Mouse (Mus musculus): ENCODE data around the gene Macf1. TPM values are rescaled to one million over a fixed set of nuclear protein-coding genes. Genes with fewer than 3 reads are reported as not detected.

The Macf1 gene
- polyA plus RNA-seq, 1 experiment = 60.4 TPM

DNA sequence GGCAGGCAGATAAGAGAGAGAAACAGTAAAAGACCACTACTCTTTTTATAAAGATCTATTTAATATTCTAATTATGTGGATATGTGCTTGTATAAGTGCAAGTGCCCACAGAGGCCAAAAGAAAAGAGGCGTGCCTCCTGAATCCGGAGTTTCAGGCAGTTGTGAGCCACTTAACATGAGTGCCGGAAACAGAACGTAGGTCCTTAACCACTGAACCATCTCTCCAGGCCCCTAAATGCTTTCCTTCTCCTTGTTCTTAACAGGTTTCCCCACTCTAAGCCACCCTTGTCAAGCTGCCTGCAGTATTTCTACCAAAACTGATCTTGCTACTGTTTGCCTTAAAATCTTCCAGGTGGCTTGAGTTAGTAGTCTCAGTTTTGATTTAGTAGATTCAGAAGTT lies 123.3 kb downstream of the Macf1 start:
- TF ChIP-seq MYOD1 (IDR thresholded peaks at IDR 0.05; ENCODE audit: control insufficient read depth, insufficient read length, low read depth) (no peak), CTCF (IDR thresholded peaks at IDR 0.05; ENCODE audit: control insufficient read depth, insufficient read depth, insufficient read length) (no peak), CEBPB (IDR thresholded peaks at IDR 0.05; ENCODE audit: low read depth) (no peak), MYOG (IDR thresholded peaks at IDR 0.05; ENCODE audit: control insufficient read depth, extremely low read depth, insufficient read length) (no peak), MAX (IDR thresholded peaks at IDR 0.05) (no peak), USF1 (IDR thresholded peaks at IDR 0.05; ENCODE audit: low read depth) (no peak), FOSL1 (IDR thresholded peaks at IDR 0.05; ENCODE audit: insufficient read depth, low read length, poor library complexity, severe bottlenecking) (no peak)
- no peak overlapping the region for H3ac ChIP-seq (ENCODE audit: control insufficient read depth, insufficient read length, low read depth)
- H3K27me3 ChIP-seq (ENCODE audit: control insufficient read depth, insufficient read depth, insufficient read length) = no peaks in the 10 kb centered on the region
- no peaks in the 10 kb centered on the region for H3K36me3 ChIP-seq (ENCODE audit: control insufficient read depth, insufficient read depth)
- H3K4me3 ChIP-seq (ENCODE audit: insufficient read depth, poor library complexity, severe bottlenecking) = no peak overlapping the region
- peaks cover 39% of the 10 kb centered on the region for H3K79me3 ChIP-seq (ENCODE audit: low read depth)
- peaks cover 84% of the 10 kb centered on the region for H3K79me2 ChIP-seq (ENCODE audit: control insufficient read depth, insufficient read depth)

DNA sequence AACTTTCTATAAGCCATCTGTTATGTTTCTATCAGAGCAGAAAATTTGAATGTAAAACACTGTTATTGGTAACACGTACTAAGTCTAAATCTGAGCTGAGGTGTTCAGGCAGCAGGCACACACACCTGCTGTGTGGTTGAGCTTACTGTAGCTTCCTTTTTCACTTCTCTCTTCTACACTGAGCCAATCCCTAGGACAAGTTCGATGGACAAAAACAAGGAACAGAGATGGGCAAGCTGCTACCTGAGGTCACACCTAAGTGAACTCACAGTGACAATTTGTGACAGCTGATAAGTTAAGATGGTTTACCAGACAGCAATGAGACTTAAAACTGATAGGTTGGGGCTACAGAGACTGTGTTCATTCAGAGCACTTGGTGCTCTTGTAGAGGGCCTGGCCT lies 125.7 kb downstream of the Macf1 start:
- no peak overlapping the region for H3K4me3 ChIP-seq (ENCODE audit: insufficient read depth, poor library complexity, severe bottlenecking)
- no peak for TF ChIP-seq MYOG (IDR thresholded peaks at IDR 0.05; ENCODE audit: control insufficient read depth, extremely low read depth, insufficient read length)
- TF ChIP-seq MYOD1 (IDR thresholded peaks at IDR 0.05; ENCODE audit: control insufficient read depth, insufficient read length, low read depth) = no peak
- no peak for TF ChIP-seq MAX (IDR thresholded peaks at IDR 0.05)
- TF ChIP-seq CEBPB (IDR thresholded peaks at IDR 0.05; ENCODE audit: low read depth) = no peak
- TF ChIP-seq FOSL1 (IDR thresholded peaks at IDR 0.05; ENCODE audit: insufficient read depth, low read length, poor library complexity, severe bottlenecking) = no peak
- no peak for TF ChIP-seq CTCF (IDR thresholded peaks at IDR 0.05; ENCODE audit: control insufficient read depth, insufficient read depth, insufficient read length)
- no peak for TF ChIP-seq USF1 (IDR thresholded peaks at IDR 0.05; ENCODE audit: low read depth)
- no peak overlapping the region for H3ac ChIP-seq (ENCODE audit: control insufficient read depth, insufficient read length, low read depth)
- peaks cover 33% of the 10 kb centered on the region for H3K79me3 ChIP-seq (ENCODE audit: low read depth)
- H3K79me2 ChIP-seq (ENCODE audit: control insufficient read depth, insufficient read depth) = peaks cover 77% of the 10 kb centered on the region
- H3K27me3 ChIP-seq (ENCODE audit: control insufficient read depth, insufficient read depth, insufficient read length) = no peaks in the 10 kb centered on the region
- no peaks in the 10 kb centered on the region for H3K36me3 ChIP-seq (ENCODE audit: control insufficient read depth, insufficient read depth)

DNA sequence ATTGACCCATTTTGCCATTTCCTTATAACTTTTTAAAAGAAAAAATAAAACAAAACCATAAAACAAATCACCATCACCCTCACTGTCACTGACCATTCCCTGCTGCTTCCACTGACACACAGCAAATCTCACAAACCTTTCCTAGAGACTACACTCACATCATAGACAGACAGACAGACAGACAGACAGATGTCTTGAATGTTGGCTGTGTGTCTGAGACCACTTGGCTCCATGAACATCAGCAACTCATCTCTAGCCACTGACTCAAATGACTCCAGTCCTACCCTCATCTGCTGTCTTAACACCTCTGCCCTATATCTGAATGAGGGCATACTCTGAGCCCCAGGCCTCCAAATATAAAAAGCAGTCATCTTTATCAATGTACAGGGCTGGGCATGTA lies 128.9 kb downstream of the Macf1 start:
- Histone ChIP-seq H3K4me3 (ENCODE audit: insufficient read depth, poor library complexity, severe bottlenecking) (no peak overlapping the region), H3K79me3 (ENCODE audit: low read depth) (peaks cover 20% of the 10 kb centered on the region), H3ac (ENCODE audit: control insufficient read depth, insufficient read length, low read depth) (no peak overlapping the region), H3K79me2 (ENCODE audit: control insufficient read depth, insufficient read depth) (peaks cover 47% of the 10 kb centered on the region), H3K36me3 (ENCODE audit: control insufficient read depth, insufficient read depth) (no peaks in the 10 kb centered on the region), H3K27me3 (ENCODE audit: control insufficient read depth, insufficient read depth, insufficient read length) (no peaks in the 10 kb centered on the region)
- TF ChIP-seq CEBPB (IDR thresholded peaks at IDR 0.05; ENCODE audit: low read depth) = no peak
- TF ChIP-seq FOSL1 (IDR thresholded peaks at IDR 0.05; ENCODE audit: insufficient read depth, low read length, poor library complexity, severe bottlenecking) = no peak
- no peak for TF ChIP-seq USF1 (IDR thresholded peaks at IDR 0.05; ENCODE audit: low read depth)

DNA sequence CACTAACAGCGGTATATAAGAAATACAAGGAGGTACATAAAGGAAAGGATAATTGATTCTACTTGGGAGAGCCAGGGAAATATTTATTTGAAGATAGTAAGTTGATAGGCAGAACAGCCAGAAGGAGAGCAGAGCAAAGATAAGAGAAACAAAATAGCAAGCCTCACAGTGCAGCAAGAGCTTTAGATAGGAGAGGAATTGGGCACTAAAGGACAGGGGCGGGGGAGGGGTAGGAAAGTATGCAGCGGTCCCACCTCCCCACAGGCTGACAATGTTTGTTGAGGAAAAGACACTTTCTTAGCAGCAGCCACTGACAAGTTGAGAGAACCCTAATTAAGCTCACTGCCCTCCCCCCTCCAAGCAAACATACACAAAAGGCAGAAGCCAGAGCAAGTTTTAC lies 131.5 kb downstream of the Macf1 start:
- Histone ChIP-seq H3ac (ENCODE audit: control insufficient read depth, insufficient read length, low read depth) (no peak overlapping the region), H3K79me2 (ENCODE audit: control insufficient read depth, insufficient read depth) (peaks cover 24% of the 10 kb centered on the region), H3K27me3 (ENCODE audit: control insufficient read depth, insufficient read depth, insufficient read length) (no peaks in the 10 kb centered on the region), H3K36me3 (ENCODE audit: control insufficient read depth, insufficient read depth) (peaks cover 4% of the 10 kb centered on the region), H3K4me3 (ENCODE audit: insufficient read depth, poor library complexity, severe bottlenecking) (no peak overlapping the region), H3K79me3 (ENCODE audit: low read depth) (peaks cover 6% of the 10 kb centered on the region)
- TF ChIP-seq CEBPB (IDR thresholded peaks at IDR 0.05; ENCODE audit: low read depth) (no peak), USF1 (IDR thresholded peaks at IDR 0.05; ENCODE audit: low read depth) (no peak), MAX (IDR thresholded peaks at IDR 0.05) (no peak), CTCF (IDR thresholded peaks at IDR 0.05; ENCODE audit: control insufficient read depth, insufficient read depth, insufficient read length) (no peak), FOSL1 (IDR thresholded peaks at IDR 0.05; ENCODE audit: insufficient read depth, low read length, poor library complexity, severe bottlenecking) (no peak), MYOG (IDR thresholded peaks at IDR 0.05; ENCODE audit: control insufficient read depth, extremely low read depth, insufficient read length) (no peak), MYOD1 (IDR thresholded peaks at IDR 0.05; ENCODE audit: control insufficient read depth, insufficient read length, low read depth) (no peak)

DNA sequence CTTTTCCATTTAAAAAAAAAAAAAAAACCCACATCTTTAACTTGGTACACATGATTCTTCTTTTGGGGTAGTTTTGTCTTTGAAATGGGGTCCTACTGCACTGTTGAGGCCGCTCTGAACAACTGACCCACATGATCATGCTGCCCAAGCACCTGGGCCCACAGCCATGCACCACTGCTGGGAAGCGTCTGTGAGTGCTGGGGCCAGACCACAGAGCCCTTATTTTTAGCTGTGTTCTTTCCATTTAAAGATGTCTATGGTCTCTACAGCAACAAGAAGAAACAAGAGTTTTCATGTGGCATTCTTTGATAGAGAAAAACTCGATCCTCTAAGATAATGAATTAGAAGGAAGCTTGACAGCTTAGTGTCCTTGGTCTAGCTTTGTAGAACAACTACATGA lies 135.8 kb downstream of the Macf1 start:
- Histone ChIP-seq H3K79me3 (ENCODE audit: low read depth) (no peaks in the 10 kb centered on the region), H3ac (ENCODE audit: control insufficient read depth, insufficient read length, low read depth) (no peak overlapping the region), H3K27me3 (ENCODE audit: control insufficient read depth, insufficient read depth, insufficient read length) (no peaks in the 10 kb centered on the region), H3K36me3 (ENCODE audit: control insufficient read depth, insufficient read depth) (peaks cover 4% of the 10 kb centered on the region), H3K79me2 (ENCODE audit: control insufficient read depth, insufficient read depth) (peaks cover 8% of the 10 kb centered on the region), H3K4me3 (ENCODE audit: insufficient read depth, poor library complexity, severe bottlenecking) (no peak overlapping the region)
- no peak for TF ChIP-seq MYOG (IDR thresholded peaks at IDR 0.05; ENCODE audit: control insufficient read depth, extremely low read depth, insufficient read length)
- no peak for TF ChIP-seq USF1 (IDR thresholded peaks at IDR 0.05; ENCODE audit: low read depth)
- no peak for TF ChIP-seq MYOD1 (IDR thresholded peaks at IDR 0.05; ENCODE audit: control insufficient read depth, insufficient read length, low read depth)
- TF ChIP-seq CEBPB (IDR thresholded peaks at IDR 0.05; ENCODE audit: low read depth) = no peak
- TF ChIP-seq FOSL1 (IDR thresholded peaks at IDR 0.05; ENCODE audit: insufficient read depth, low read length, poor library complexity, severe bottlenecking) = no peak

DNA sequence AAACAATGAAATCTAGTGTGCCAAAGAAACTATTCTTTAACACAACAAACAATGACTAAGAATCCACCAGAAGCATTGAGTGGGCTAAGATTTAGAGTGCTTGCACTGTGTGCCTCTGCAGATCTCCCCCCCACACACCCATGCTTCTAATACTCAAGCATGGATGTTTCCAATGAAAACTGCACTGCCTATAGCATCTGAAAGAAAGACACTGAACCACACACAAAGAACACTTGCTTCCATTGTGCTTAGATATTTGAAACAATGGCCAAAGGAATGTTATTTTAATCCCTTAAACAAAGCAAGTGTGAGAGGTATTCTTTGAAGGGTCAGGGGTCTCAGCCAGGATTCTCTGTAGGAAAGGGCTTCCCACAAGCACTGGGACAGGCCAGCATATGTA lies 140.5 kb downstream of the Macf1 start:
- H3K79me3 ChIP-seq (ENCODE audit: low read depth) = no peaks in the 10 kb centered on the region
- H3ac ChIP-seq (ENCODE audit: control insufficient read depth, insufficient read length, low read depth) = no peak overlapping the region
- peaks cover 8% of the 10 kb centered on the region for H3K79me2 ChIP-seq (ENCODE audit: control insufficient read depth, insufficient read depth)
- TF ChIP-seq CEBPB (IDR thresholded peaks at IDR 0.05; ENCODE audit: low read depth) (no peak), MYOG (IDR thresholded peaks at IDR 0.05; ENCODE audit: control insufficient read depth, extremely low read depth, insufficient read length) (no peak), MAX (IDR thresholded peaks at IDR 0.05) (no peak), MYOD1 (IDR thresholded peaks at IDR 0.05; ENCODE audit: control insufficient read depth, insufficient read length, low read depth) (no peak), CTCF (IDR thresholded peaks at IDR 0.05; ENCODE audit: control insufficient read depth, insufficient read depth, insufficient read length) (no peak), USF1 (IDR thresholded peaks at IDR 0.05; ENCODE audit: low read depth) (no peak), FOSL1 (IDR thresholded peaks at IDR 0.05; ENCODE audit: insufficient read depth, low read length, poor library complexity, severe bottlenecking) (no peak)
- peaks cover 1% of the 10 kb centered on the region for H3K36me3 ChIP-seq (ENCODE audit: control insufficient read depth, insufficient read depth)
- no peaks in the 10 kb centered on the region for H3K27me3 ChIP-seq (ENCODE audit: control insufficient read depth, insufficient read depth, insufficient read length)
- H3K4me3 ChIP-seq (ENCODE audit: insufficient read depth, poor library complexity, severe bottlenecking) = no peak overlapping the region
